Mouse (Mus musculus): ENCODE measurements around the gene Itgb6. TPM values are rescaled to one million over a fixed set of nuclear protein-coding genes. Genes with fewer than 3 reads are reported as not detected.

Gene Itgb6
- polyA plus RNA-seq, 1 experiment = not detected

DNA sequence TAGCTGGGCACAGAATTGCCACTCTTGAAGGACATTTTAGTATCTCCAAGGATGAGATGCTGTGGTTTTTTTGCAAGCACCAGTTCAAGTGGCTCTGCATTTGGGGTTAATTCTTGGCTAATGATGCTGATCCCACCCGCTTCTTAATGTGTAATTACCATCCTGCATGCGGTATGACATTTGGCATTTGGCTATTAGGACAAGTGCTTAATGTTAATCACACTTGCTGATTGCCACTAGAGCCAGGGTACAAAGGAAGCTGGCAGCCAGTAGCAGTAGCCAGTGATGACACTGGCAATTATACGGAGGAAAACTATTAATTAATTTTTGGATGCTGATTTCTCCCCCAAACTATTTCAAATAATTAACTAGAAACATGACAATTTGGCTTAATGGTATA, 86.0 kb downstream of the Itgb6 start:
- Histone ChIP-seq H3K9me3 (no peaks in the 10 kb centered on the region), H3K4me3 (replicated peaks) (no peak overlapping the region), H3K27me3 (replicated peaks) (peaks cover 1% of the 10 kb centered on the region), H3K4me1 (peaks cover 7% of the 10 kb centered on the region; the same call in 1 of the 2 replicates), H3K36me3 (replicated peaks; ENCODE audit: low read length) (no peaks in the 10 kb centered on the region)
- no peak for TF ChIP-seq GATA1 (IDR thresholded peaks at IDR 0.05; ENCODE audit: borderline replicate concordance, low read length)
- TF ChIP-seq FLI1 (IDR thresholded peaks at IDR 0.05; ENCODE audit: low read length) = no peak

DNA sequence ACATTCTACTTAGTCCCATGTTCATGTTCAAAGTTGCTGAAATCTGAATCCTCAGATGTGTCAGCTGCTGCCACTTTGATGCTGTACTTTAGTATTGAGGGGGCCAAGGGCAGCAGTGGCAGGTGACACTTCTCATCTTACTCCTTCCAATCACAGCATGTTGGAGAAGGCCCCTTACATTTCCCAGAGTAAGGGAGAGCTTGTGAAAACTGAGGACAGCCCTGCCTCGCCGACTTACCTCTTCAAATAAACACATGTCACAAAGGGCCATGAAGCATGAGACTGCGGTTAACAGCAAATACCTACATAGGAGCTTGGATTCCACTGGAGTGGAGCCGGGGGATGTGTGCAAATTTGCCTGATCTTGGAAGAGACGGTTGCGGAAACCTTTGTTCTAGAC, 86.4 kb downstream of the Itgb6 start:
- no peaks in the 10 kb centered on the region for H3K36me3 ChIP-seq (replicated peaks; ENCODE audit: low read length)
- peaks cover 1% of the 10 kb centered on the region for H3K27me3 ChIP-seq (replicated peaks)
- H3K4me3 ChIP-seq (replicated peaks) = no peak overlapping the region

DNA sequence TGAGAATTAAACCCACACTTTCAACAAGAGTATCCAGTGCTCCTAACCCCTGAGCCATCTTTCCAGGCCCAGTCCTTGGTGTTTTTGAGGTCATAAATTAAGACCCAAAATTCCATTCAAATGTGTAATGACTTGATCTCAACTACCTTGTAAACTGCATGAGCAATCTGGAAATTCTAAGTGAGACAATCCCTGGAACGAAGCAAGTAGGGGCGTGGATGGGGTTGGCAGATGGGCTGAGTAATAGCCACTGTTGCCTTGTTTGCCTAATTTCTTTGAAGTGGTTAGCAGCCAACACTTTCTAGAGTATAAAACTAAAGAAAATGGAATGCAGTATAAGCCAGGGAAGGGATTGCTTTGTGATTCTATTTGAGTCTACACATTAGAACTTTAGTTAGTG, 89.7 kb downstream of the Itgb6 start:
- no peaks in the 10 kb centered on the region for H3K9me3 ChIP-seq

More for the DNA sequence above, 86.4 kb downstream of the Itgb6 start:
- Histone ChIP-seq H3K9me3 (no peaks in the 10 kb centered on the region), H3K4me1 (peaks cover 7% of the 10 kb centered on the region; the same call in 1 of the 2 replicates)
- TF ChIP-seq GATA1 (IDR thresholded peaks at IDR 0.05; ENCODE audit: borderline replicate concordance, low read length) = no peak
- no peak for TF ChIP-seq FLI1 (IDR thresholded peaks at IDR 0.05; ENCODE audit: low read length)

GRCm38 (mm10) chr2:60630304-60630703, 92.1 kb downstream of the Itgb6 start:
- no peak for TF ChIP-seq GATA1 (IDR thresholded peaks at IDR 0.05; ENCODE audit: borderline replicate concordance, low read length)
- no peak for TF ChIP-seq FLI1 (IDR thresholded peaks at IDR 0.05; ENCODE audit: low read length)
- Histone ChIP-seq H3K4me1 (peaks cover 29% of the 10 kb centered on the region), H3K36me3 (replicated peaks; ENCODE audit: low read length) (no peaks in the 10 kb centered on the region), H3K4me3 (replicated peaks) (no peak overlapping the region), H3K27me3 (replicated peaks) (no peaks in the 10 kb centered on the region), H3K9me3 (no peaks in the 10 kb centered on the region)

More for the DNA sequence above, 89.7 kb downstream of the Itgb6 start:
- H3K36me3 ChIP-seq (replicated peaks; ENCODE audit: low read length) = no peaks in the 10 kb centered on the region
- TF ChIP-seq FLI1 (IDR thresholded peaks at IDR 0.05; ENCODE audit: low read length) (no peak), GATA1 (IDR thresholded peaks at IDR 0.05; ENCODE audit: borderline replicate concordance, low read length) (no peak)
- H3K27me3 ChIP-seq (replicated peaks) = no peaks in the 10 kb centered on the region
- H3K4me3 ChIP-seq (replicated peaks) = no peak overlapping the region
- H3K4me1 ChIP-seq = peaks cover 14% of the 10 kb centered on the region

GRCm38 (mm10) chr2:60627952-60628351, 94.5 kb downstream of the Itgb6 start:
- no peaks in the 10 kb centered on the region for H3K9me3 ChIP-seq
- H3K27me3 ChIP-seq (replicated peaks) = no peaks in the 10 kb centered on the region
- H3K4me3 ChIP-seq (replicated peaks) = peak overlapping the region; percentile 87
- peaks cover 31% of the 10 kb centered on the region for H3K4me1 ChIP-seq
- no peak for TF ChIP-seq FLI1 (IDR thresholded peaks at IDR 0.05; ENCODE audit: low read length)
- no peak for TF ChIP-seq GATA1 (IDR thresholded peaks at IDR 0.05; ENCODE audit: borderline replicate concordance, low read length)
- H3K36me3 ChIP-seq (replicated peaks; ENCODE audit: low read length) = no peaks in the 10 kb centered on the region

DNA sequence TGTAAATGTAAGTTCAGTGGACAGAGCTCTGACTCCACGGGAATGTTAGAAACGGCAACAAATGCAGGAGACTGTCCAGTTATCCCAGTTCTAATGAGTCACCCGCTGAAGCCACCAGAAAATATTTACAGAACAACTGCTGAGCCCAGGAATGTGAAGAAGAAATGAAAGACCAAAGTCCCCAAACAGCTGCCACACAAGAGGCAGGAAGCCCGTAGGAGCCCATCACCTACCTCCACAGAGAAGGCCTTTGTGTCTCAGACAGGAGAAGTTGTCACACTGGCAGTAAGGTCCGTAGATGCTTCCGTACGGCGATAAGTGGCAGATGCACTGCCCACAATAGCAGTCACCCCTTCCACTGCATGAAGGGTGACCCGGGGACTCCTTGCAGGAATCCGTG, 94.9 kb downstream of the Itgb6 start:
- TF ChIP-seq GATA1 (IDR thresholded peaks at IDR 0.05; ENCODE audit: borderline replicate concordance, low read length) (no peak), FLI1 (IDR thresholded peaks at IDR 0.05; ENCODE audit: low read length) (no peak)
- Histone ChIP-seq H3K9me3 (no peaks in the 10 kb centered on the region), H3K4me3 (replicated peaks) (peak overlapping the region; percentile 87), H3K27me3 (replicated peaks) (no peaks in the 10 kb centered on the region), H3K4me1 (peaks cover 36% of the 10 kb centered on the region), H3K36me3 (replicated peaks; ENCODE audit: low read length) (no peaks in the 10 kb centered on the region)

DNA sequence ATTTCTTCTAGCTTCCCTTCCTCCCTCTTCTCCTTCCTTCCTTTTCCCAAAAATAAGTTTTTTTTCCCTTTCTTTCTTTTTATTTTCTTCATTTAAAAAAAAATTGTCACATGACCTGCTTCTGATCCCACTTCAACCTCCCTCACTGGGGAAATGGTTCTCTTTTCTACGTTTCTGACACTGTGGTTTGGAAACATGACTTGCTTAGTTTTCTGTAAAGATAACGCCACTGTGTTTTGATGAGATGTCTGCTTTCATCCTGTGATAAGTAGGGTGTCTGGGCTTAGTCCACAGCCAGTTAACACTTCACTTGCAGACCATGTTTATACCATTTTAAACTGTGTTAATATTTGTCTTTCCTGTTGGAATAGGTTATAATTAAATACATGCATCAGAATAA, 96.7 kb downstream of the Itgb6 start:
- H3K36me3 ChIP-seq (replicated peaks; ENCODE audit: low read length) = no peaks in the 10 kb centered on the region
- H3K4me3 ChIP-seq (replicated peaks) = no peak overlapping the region
- no peaks in the 10 kb centered on the region for H3K27me3 ChIP-seq (replicated peaks)
- TF ChIP-seq GATA1 (IDR thresholded peaks at IDR 0.05; ENCODE audit: borderline replicate concordance, low read length) (no peak), FLI1 (IDR thresholded peaks at IDR 0.05; ENCODE audit: low read length) (no peak)
- H3K9me3 ChIP-seq = no peaks in the 10 kb centered on the region; the same call in 1 of the 2 replicates
- H3K4me1 ChIP-seq = peaks cover 47% of the 10 kb centered on the region

GRCm38 (mm10) chr2:60622161-60622560, 100.3 kb downstream of the Itgb6 start:
- H3K27me3 ChIP-seq (replicated peaks) = no peaks in the 10 kb centered on the region
- H3K36me3 ChIP-seq (replicated peaks; ENCODE audit: low read length) = no peaks in the 10 kb centered on the region
- peak overlapping the region; percentile 70 for H3K4me3 ChIP-seq (replicated peaks)
- TF ChIP-seq GATA1 (IDR thresholded peaks at IDR 0.05; ENCODE audit: borderline replicate concordance, low read length) (no peak), FLI1 (IDR thresholded peaks at IDR 0.05; ENCODE audit: low read length) (no peak)
- H3K9me3 ChIP-seq = no peaks in the 10 kb centered on the region; the same call in 1 of the 2 replicates
- H3K4me1 ChIP-seq = peaks cover 33% of the 10 kb centered on the region

- H3K9me3 ChIP-seq = no peaks in the 10 kb centered on the region
- H3K4me3 ChIP-seq (replicated peaks) = no peak overlapping the region
- TF ChIP-seq FLI1 (IDR thresholded peaks at IDR 0.05; ENCODE audit: low read length) (no peak), GATA1 (IDR thresholded peaks at IDR 0.05; ENCODE audit: borderline replicate concordance, low read length) (no peak)
- no peaks in the 10 kb centered on the region for H3K36me3 ChIP-seq (replicated peaks; ENCODE audit: low read length)
- H3K4me1 ChIP-seq = no peaks in the 10 kb centered on the region
- no peaks in the 10 kb centered on the region for H3K27me3 ChIP-seq (replicated peaks)
These were observed 107.7 kb downstream of the Itgb6 start for GRCm38 (mm10) chr2:60614758-60615157.

- H3K4me1 ChIP-seq = no peaks in the 10 kb centered on the region
- H3K4me3 ChIP-seq (replicated peaks) = no peak overlapping the region
- TF ChIP-seq FLI1 (IDR thresholded peaks at IDR 0.05; ENCODE audit: low read length) = no peak
- H3K27me3 ChIP-seq (replicated peaks) = no peaks in the 10 kb centered on the region
- H3K36me3 ChIP-seq (replicated peaks; ENCODE audit: low read length) = no peaks in the 10 kb centered on the region
- H3K9me3 ChIP-seq = no peaks in the 10 kb centered on the region
These were observed 108.6 kb downstream of the Itgb6 start for GRCm38 (mm10) chr2:60613857-60614228.

All from megakaryocyte, embryonic 14.5 days (primary cell).